Mouse (Mus musculus) brain, adult 10 weeks (tissue): ENCODE data around the gene Gm9508. TPM values are rescaled to one million over a fixed set of nuclear protein-coding genes. Genes with fewer than 3 reads are reported as not detected.

Experiments
- polyA plus RNA-seq: library from polyadenylated mRNA; stranded (reverse); fragments of 350-450 nt; fragmentation: Illumina TruSeq; extraction: RNeasy Lipid Tissue Mini Kit (QIAGEN cat#74804); gene quantifications from one replicate; pipeline ENCODE4 v1.2.3, GENCODE M21; 2015; ENCODE audit warnings: low read depth, low replicate concordance

Gm9508 gene
- not detected for polyA plus RNA-seq

GRCm38 (mm10) chr10:77697133-77697532 is at the start of gene Gm9508:
Gene Gm9508, minus strand, starts transcription at chr10:77697233.

GRCm38 (mm10) chr10:77741924-77742688 is 45.1 kb upstream of the Gm9508 start, which contains the start of gene Gm18596:
Gene Gm18596, minus strand, starts transcription at chr10:77742638.

GRCm38 (mm10) chr10:77726186-77726585 is 29.2 kb upstream of the Gm9508 start, which contains the start of gene Gm10100:
Gene Gm10100, plus strand, starts transcription at chr10:77726486.

GRCm38 (mm10) chr10:77720299-77720698 is 23.3 kb upstream of the Gm9508 start, which contains the start of gene Krtap12-1:
Gene Krtap12-1, plus strand, starts transcription at chr10:77720599.

GRCm38 (mm10) chr10:77715507-77715906 is 18.5 kb upstream of the Gm9508 start, which contains the start of gene Gm10142:
Gene Gm10142, plus strand, starts transcription at chr10:77715807.

GRCm38 (mm10) chr10:77711157-77711556 is 14.1 kb upstream of the Gm9508 start, which contains the start of gene Gm10024:
Gene Gm10024, plus strand, starts transcription at chr10:77711457.

GRCm38 (mm10) chr10:77706326-77706725 is 9.3 kb upstream of the Gm9508 start, which contains the start of gene Gm10272:
Gene Gm10272, plus strand, starts transcription at chr10:77706626.

GRCm38 (mm10) chr10:77690356-77690807 is 6.7 kb downstream of the Gm9508 start, which contains the start of gene Gm19402:
Gene Gm19402, minus strand, starts transcription at chr10:77690757.

GRCm38 (mm10) chr10:77685895-77686664 is 11.0 kb downstream of the Gm9508 start, which contains the start of gene Tspear:
Gene Tspear, plus strand, starts transcription at chr10:77686569.

Other genes with a start within 250 kb of the Gm9508 start
- 33.6 TPM for gene Fam207a, start 181.4 kb downstream of the Gm9508 start, polyA plus RNA-seq
- 5.1 TPM for gene Itgb2, start 167.0 kb downstream of the Gm9508 start, polyA plus RNA-seq
- gene Pttg1ip, start 115.5 kb downstream of the Gm9508 start, polyA plus RNA-seq: 81.4 TPM
- 222 TPM for gene Sumo3, start 91.1 kb downstream of the Gm9508 start, polyA plus RNA-seq
- 7.8 TPM for gene Gm49325, start 91.0 kb downstream of the Gm9508 start, polyA plus RNA-seq
- 47.4 TPM for gene Ube2g2, start 75.0 kb downstream of the Gm9508 start, polyA plus RNA-seq
- gene Tspear, start 10.7 kb downstream of the Gm9508 start, polyA plus RNA-seq: 0.58 TPM
- gene Gm19402, start 6.5 kb downstream of the Gm9508 start, polyA plus RNA-seq: not detected
- gene Gm10272, start 9.4 kb upstream of the Gm9508 start, polyA plus RNA-seq: not detected
- not detected for gene Gm10024, start 14.2 kb upstream of the Gm9508 start, polyA plus RNA-seq
- not detected for gene Gm10142, start 18.6 kb upstream of the Gm9508 start, polyA plus RNA-seq
- gene Krtap12-1, start 23.4 kb upstream of the Gm9508 start, polyA plus RNA-seq: not detected
- gene Gm10100, start 29.3 kb upstream of the Gm9508 start, polyA plus RNA-seq: not detected
- gene Gm18596, start 45.4 kb upstream of the Gm9508 start, polyA plus RNA-seq: not detected
- not detected for gene Gm9736, start 54.1 kb upstream of the Gm9508 start, polyA plus RNA-seq
- gene Gm3233, start 62.4 kb upstream of the Gm9508 start, polyA plus RNA-seq: not detected
- gene Gm3238, start 74.1 kb upstream of the Gm9508 start, polyA plus RNA-seq: not detected
- gene Gm7138, start 79.7 kb upstream of the Gm9508 start, polyA plus RNA-seq: not detected
- not detected for gene Gm3250, start 85.3 kb upstream of the Gm9508 start, polyA plus RNA-seq
- gene Gm7137, start 91.0 kb upstream of the Gm9508 start, polyA plus RNA-seq: not detected
- not detected for gene Gm9639, start 97.8 kb upstream of the Gm9508 start, polyA plus RNA-seq
- gene Gm19668, start 101.9 kb upstream of the Gm9508 start, polyA plus RNA-seq: not detected
- gene Gm9507, start 114.6 kb upstream of the Gm9508 start, polyA plus RNA-seq: not detected
- gene Gm2696, start 117.4 kb upstream of the Gm9508 start, polyA plus RNA-seq: not detected
- gene Krtap10-4, start 129.9 kb upstream of the Gm9508 start, polyA plus RNA-seq: not detected
- not detected for gene Krtap10-10, start 138.7 kb upstream of the Gm9508 start, polyA plus RNA-seq
- not detected for gene Gm36176, start 149.6 kb upstream of the Gm9508 start, polyA plus RNA-seq
- gene Gm10318, start 155.6 kb upstream of the Gm9508 start, polyA plus RNA-seq: not detected
- gene Gm3285, start 164.7 kb upstream of the Gm9508 start, polyA plus RNA-seq: not detected
- gene Lrrc3, start 205.3 kb upstream of the Gm9508 start, polyA plus RNA-seq: 6.6 TPM